Comparison of ENCODE assay signal across 33 mouse cellular contexts in the genomic region with DNA sequence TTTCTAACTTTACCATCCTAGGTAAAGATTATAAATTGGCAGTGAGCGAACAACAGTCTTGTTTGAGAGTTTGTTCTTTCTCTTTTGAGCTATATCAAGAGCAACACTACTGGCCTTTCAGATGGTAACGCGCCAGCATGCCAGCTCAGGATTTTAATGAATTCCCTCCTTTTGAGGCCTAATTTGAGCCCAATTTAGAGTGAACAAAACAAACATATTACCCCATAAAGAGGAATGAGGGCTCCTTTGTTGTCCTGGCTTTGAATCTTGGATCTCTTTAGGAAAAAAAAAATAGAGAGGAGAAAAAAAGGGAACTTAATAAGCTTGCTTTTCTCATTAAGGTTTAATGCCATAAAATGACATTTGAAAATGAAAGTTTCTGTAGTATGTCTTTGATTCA. TPM values are rescaled to one million over a fixed set of nuclear protein-coding genes. Genes with fewer than 3 reads are reported as not detected.
"Had no signal": no experiment of that assay in that cellular context is flagged by ENCODE, and none has a peak within 500 bp of the region (broad histone marks: within the 10 kb centered on the region; RNA-seq: fewer than 3 reads in every experiment).

No protein-coding gene starts in this region.

- H3K36me3 ChIP-seq: limb, embryonic 10.5 days; limb, embryonic 12.5 days; limb, embryonic 13.5 days; limb, embryonic 15.5 days; liver, embryonic 12.5 days; liver, embryonic 13.5 days; liver, embryonic 15.5 days; lung, embryonic 15.5 days; midbrain, embryonic 10.5 days; midbrain, embryonic 12.5 days; midbrain, embryonic 13.5 days; midbrain, embryonic 15.5 days; neural tube, embryonic 12.5 days had no signal

- H3K4me3 ChIP-seq: limb, embryonic 10.5 days; limb, embryonic 12.5 days; limb, embryonic 13.5 days; limb, embryonic 15.5 days; liver, embryonic 12.5 days; liver, embryonic 13.5 days; liver, embryonic 15.5 days; lung, embryonic 15.5 days; megakaryocyte, embryonic 14.5 days; midbrain, embryonic 10.5 days; midbrain, embryonic 12.5 days; midbrain, embryonic 13.5 days; midbrain, embryonic 15.5 days; myocyte; neural tube, embryonic 12.5 days had no signal

- H3K9me3 ChIP-seq: limb, embryonic 10.5 days; limb, embryonic 12.5 days; limb, embryonic 13.5 days; limb, embryonic 15.5 days; liver, embryonic 12.5 days; liver, embryonic 13.5 days; liver, embryonic 15.5 days; lung, embryonic 15.5 days; megakaryocyte, embryonic 14.5 days; midbrain, embryonic 10.5 days; midbrain, embryonic 12.5 days; midbrain, embryonic 13.5 days; midbrain, embryonic 15.5 days; neural tube, embryonic 12.5 days had no signal

- H3K27ac ChIP-seq: limb, embryonic 10.5 days; limb, embryonic 12.5 days; limb, embryonic 13.5 days; limb, embryonic 15.5 days; liver, embryonic 12.5 days; liver, embryonic 13.5 days; liver, embryonic 14.5 days; liver, embryonic 15.5 days; lung, embryonic 15.5 days; macrophage; midbrain, embryonic 10.5 days; midbrain, embryonic 12.5 days; midbrain, embryonic 13.5 days; midbrain, embryonic 15.5 days; neural tube, embryonic 12.5 days had no signal

- H3K27me3 ChIP-seq: limb, embryonic 12.5 days; limb, embryonic 13.5 days; limb, embryonic 15.5 days; liver, embryonic 12.5 days; liver, embryonic 13.5 days; liver, embryonic 15.5 days; lung, embryonic 15.5 days; midbrain, embryonic 13.5 days; midbrain, embryonic 15.5 days; neural tube, embryonic 12.5 days had no signal

- DNase-seq: left cerebral cortex, postnatal 4 days; liver; liver, embryonic 13.5 days; liver, postnatal 0 days; lung, adult 18-20 months; lung, adult 2 months; lung, embryonic 14.5 days; lung, postnatal 10 days; lung, postnatal 14 days; lung, postnatal 36 days; lung, postnatal 4 days; midbrain, embryonic 14.5 days had no signal

- H3K9ac ChIP-seq: limb, embryonic 12.5 days; limb, embryonic 13.5 days; limb, embryonic 15.5 days; liver, embryonic 12.5 days; liver, embryonic 13.5 days; liver, embryonic 14.5 days; liver, embryonic 15.5 days; liver, postnatal 0 days; lung, embryonic 14.5 days; lung, embryonic 15.5 days; midbrain, embryonic 12.5 days; midbrain, embryonic 13.5 days; midbrain, embryonic 15.5 days; neural tube, embryonic 12.5 days had no signal

- H3K4me2 ChIP-seq: limb, embryonic 12.5 days; limb, embryonic 13.5 days; limb, embryonic 15.5 days; liver, embryonic 11.5 days; liver, embryonic 12.5 days; liver, embryonic 13.5 days; liver, embryonic 15.5 days; lung, embryonic 14.5 days; lung, embryonic 15.5 days; midbrain, embryonic 11.5 days; midbrain, embryonic 12.5 days; midbrain, embryonic 13.5 days; midbrain, embryonic 15.5 days; neural tube, embryonic 12.5 days had no signal

- H3K4me1 ChIP-seq: limb, embryonic 10.5 days; limb, embryonic 12.5 days; limb, embryonic 13.5 days; limb, embryonic 15.5 days; liver, embryonic 12.5 days; liver, embryonic 13.5 days; liver, embryonic 15.5 days; lung, embryonic 15.5 days; megakaryocyte, embryonic 14.5 days; midbrain, embryonic 10.5 days; midbrain, embryonic 12.5 days; midbrain, embryonic 13.5 days; midbrain, embryonic 15.5 days; neural tube, embryonic 12.5 days had no signal

- ATAC-seq: liver, embryonic 12.5 days; liver, postnatal 0 days; lung, postnatal 0 days; midbrain, embryonic 13.5 days; midbrain, embryonic 15.5 days; midbrain, embryonic 16.5 days had no signal

RNA-seq across cellular contexts. Expression of a gene that starts 50.2 kb away (rescaled TPM):
- total RNA-seq: monocyte, adult 5-6 weeks had no signal
